ENCODE assay signal across 12 mouse cellular contexts in the genomic region with DNA sequence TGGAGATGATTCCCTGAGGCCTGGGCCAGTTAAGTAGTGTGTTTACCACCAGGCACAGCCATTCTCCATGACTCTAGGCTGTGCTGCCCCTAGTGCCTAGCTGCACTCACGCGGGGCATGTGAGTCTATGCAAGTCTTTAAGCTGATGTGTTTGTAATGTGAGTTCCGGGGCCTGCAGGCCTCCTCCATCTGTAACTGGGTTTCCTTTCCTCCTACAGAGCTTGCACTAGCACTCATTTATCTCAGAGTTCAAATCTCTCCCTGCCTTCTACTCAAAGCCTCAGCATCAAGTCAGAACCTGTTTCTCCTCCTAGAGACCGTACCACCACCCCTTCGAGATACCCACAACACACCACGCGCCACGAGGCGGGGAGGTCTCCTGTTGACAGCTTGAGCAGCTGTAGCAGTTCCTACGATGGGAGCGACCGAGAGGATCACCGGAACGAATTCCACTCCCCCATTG.
DNase-seq lines count a peak whose midpoint lies in the region; ATAC-seq and TF ChIP-seq lines count a peak whose summit lies in the region.
"Had no signal": no experiment of that assay in that cellular context is flagged by ENCODE, and none has a peak within 500 bp of the region (broad histone marks: within the 10 kb centered on the region; RNA-seq: fewer than 3 reads in every experiment).

No protein-coding gene starts in this region.

- H3K9me3 ChIP-seq in midbrain, embryonic 13.5 days, result no peaks in the 10 kb centered on the region
- H3K9me3 ChIP-seq in intestine, embryonic 15.5 days, result no peaks in the 10 kb centered on the region
- no peaks in the 10 kb centered on the region for H3K9me3 ChIP-seq in kidney, embryonic 16.5 days (ENCODE audit: low read length)

- peak; percentile 43 for TF ChIP-seq CTCF in left cerebral cortex, adult 2 months (IDR thresholded peaks at IDR 0.05)
- TF ChIP-seq CTCF in cortical plate, adult 2 months (IDR thresholded peaks at IDR 0.05; ENCODE audit: extremely low read depth, insufficient read depth, low read length), result no peak

- peak overlapping the region; percentile 18 for H3K4me3 ChIP-seq in left cerebral cortex, adult 2 months
- peak overlapping the region; percentile 2; the same call in 1 of the 2 replicates for H3K4me3 ChIP-seq in cortical plate, adult 2 months (ENCODE audit: insufficient read depth, low read length)
- H3K4me3 ChIP-seq in midbrain, embryonic 13.5 days (replicated peaks), result no peak overlapping the region
- H3K4me3 ChIP-seq in intestine, embryonic 15.5 days (replicated peaks), result no peak overlapping the region
- no peak overlapping the region for H3K4me3 ChIP-seq in kidney, embryonic 16.5 days (ENCODE audit: low read length)

- H3K27ac ChIP-seq in left cerebral cortex, adult 2 months, result peak overlapping the region; percentile 63
- H3K27ac ChIP-seq in cortical plate, adult 2 months (ENCODE audit: insufficient read depth, low read length), result peak overlapping the region; percentile 48
- no peak overlapping the region for H3K27ac ChIP-seq in midbrain, embryonic 13.5 days
- no peak overlapping the region for H3K27ac ChIP-seq in intestine, embryonic 15.5 days
- no peak overlapping the region for H3K27ac ChIP-seq in kidney, embryonic 16.5 days (ENCODE audit: low read length)

- peak in 1 of 2 experiments; percentile 56 for DNase-seq in left cerebral cortex, adult 2 months (ENCODE audit: extremely low spot score in 1 of 2, low spot score in 2 of 2)
- DNase-seq in left cerebral cortex, adult 8-10 months (ENCODE audit: low spot score in 2 of 2), result no peak
- peak; percentile 63 for DNase-seq in brain, adult 2 months (ENCODE audit: low read depth, low spot score)
- no peak for DNase-seq in kidney, postnatal 10 days
- DNase-seq: kidney, postnatal 14 days; right cerebral cortex, adult 18-20 months; thymus, postnatal 25 days had no signal

- no peak overlapping the region for H3K9ac ChIP-seq in midbrain, embryonic 13.5 days (replicated peaks)
- H3K9ac ChIP-seq in intestine, embryonic 15.5 days, result no peak overlapping the region
- no peak overlapping the region for H3K9ac ChIP-seq in kidney, embryonic 16.5 days (replicated peaks; ENCODE audit: low read length)

- no peaks in the 10 kb centered on the region for H3K36me3 ChIP-seq in midbrain, embryonic 13.5 days
- H3K36me3 ChIP-seq in intestine, embryonic 15.5 days, result no peaks in the 10 kb centered on the region
- H3K36me3 ChIP-seq in kidney, embryonic 16.5 days (ENCODE audit: insufficient read depth, low read length), result no peaks in the 10 kb centered on the region

- intact Hi-C loops in left cerebral cortex, adult 2 months (cut with DNase I), result loop anchor here (1.0 to 5.0 kb wide), 3 partner anchors 685 to 1500 kb away; no protein-coding TSS in a partner anchor

- 0 out of 2 replicates have a peak, but pooled peaks cover 2% of the 10 kb centered on the region for H3K27me3 ChIP-seq in midbrain, embryonic 13.5 days
- H3K27me3 ChIP-seq in intestine, embryonic 15.5 days (replicated peaks), result no peaks in the 10 kb centered on the region
- H3K27me3 ChIP-seq in kidney, embryonic 16.5 days (ENCODE audit: insufficient read depth, low read length), result no peaks in the 10 kb centered on the region

- peak; percentile 62; the same call in 1 of the 2 replicates for ATAC-seq in midbrain, embryonic 13.5 days
- ATAC-seq in intestine, embryonic 15.5 days, result no peak
- no peak for ATAC-seq in kidney, embryonic 16.5 days (ENCODE audit: low FRiP score, low TSS enrichment)
- ATAC-seq: CD4-positive, CD25-positive, alpha-beta regulatory T cell, adult 4 months had no signal

- H3K4me2 ChIP-seq in midbrain, embryonic 13.5 days (replicated peaks), result peak overlapping the region; percentile 7; the same call in 1 of the 2 replicates
- no peak overlapping the region for H3K4me2 ChIP-seq in intestine, embryonic 15.5 days (replicated peaks)
- H3K4me2 ChIP-seq in kidney, embryonic 16.5 days (replicated peaks; ENCODE audit: low read depth, low read length), result no peak overlapping the region

- H3K4me1 ChIP-seq in cortical plate, adult 2 months (ENCODE audit: control insufficient read depth, insufficient read depth, low read length), result peaks cover 14% of the 10 kb centered on the region
- peaks cover 15% of the 10 kb centered on the region for H3K4me1 ChIP-seq in midbrain, embryonic 13.5 days (replicated peaks)
- H3K4me1 ChIP-seq in intestine, embryonic 15.5 days (replicated peaks), result no peaks in the 10 kb centered on the region
- no peaks in the 10 kb centered on the region for H3K4me1 ChIP-seq in kidney, embryonic 16.5 days (ENCODE audit: insufficient read depth, low read length)

- WGBS in midbrain, embryonic 13.5 days, result 54% methylated on average over 14 of the region's 14 CpGs
- WGBS in intestine, embryonic 15.5 days, result 62% methylated on average over 14 of the region's 14 CpGs
- 63% methylated on average over 14 of the region's 14 CpGs for WGBS in kidney, embryonic 16.5 days

- no peak; the same call in 1 of the 2 replicates for TF ChIP-seq POLR2A in cortical plate, adult 2 months (IDR thresholded peaks at IDR 0.05; ENCODE audit: extremely low read depth, insufficient read depth, low read length)

Comparison
In these comparisons a context has a peak if more than half of its experiments do, and no peak if none do; other contexts are left out.
1. H3K27ac ChIP-seq: peak in left cerebral cortex, adult 2 months (single experiment) and cortical plate, adult 2 months (single experiment); none in midbrain, embryonic 13.5 days (single experiment), intestine, embryonic 15.5 days (single experiment) and kidney, embryonic 16.5 days (single experiment).
2. H3K4me3 ChIP-seq: peak in left cerebral cortex, adult 2 months (single experiment) and cortical plate, adult 2 months (single experiment); none in midbrain, embryonic 13.5 days (single experiment), intestine, embryonic 15.5 days (single experiment) and kidney, embryonic 16.5 days (single experiment).